ENCODE assay signal across 8 mouse cellular contexts in genomic region chr9:44485105-44485515, GRCm38 (mm10). TPM values are rescaled to one million over a fixed set of nuclear protein-coding genes. Genes with fewer than 3 reads are reported as not detected.
DNase-seq lines count a peak whose midpoint lies in the region; ATAC-seq and TF ChIP-seq lines count a peak whose summit lies in the region.

No protein-coding gene starts in this region.

- no peak overlapping the region; the same call in 1 of the 2 replicates for H3K27ac ChIP-seq in spleen, adult 2 months (ENCODE audit: insufficient read depth, low read length)
- H3K27ac ChIP-seq in limb, embryonic 15.5 days, result peak overlapping the region; percentile 99
- H3K27ac ChIP-seq in stomach, postnatal 0 days (replicated peaks), result peak overlapping the region; percentile 98

- TF ChIP-seq CTCF in spleen, adult 2 months (IDR thresholded peaks at IDR 0.05; ENCODE audit: extremely low read depth, insufficient read depth, insufficient read length, insufficient replicate concordance), result no peak
- no peak for TF ChIP-seq CTCF in stomach, postnatal 0 days (IDR thresholded peaks at IDR 0.05; ENCODE audit: low read depth)

- H3K36me3 ChIP-seq in spleen, adult 2 months (ENCODE audit: control insufficient read depth, insufficient read depth, low read length), result no peaks in the 10 kb centered on the region
- no peaks in the 10 kb centered on the region for H3K36me3 ChIP-seq in limb, embryonic 15.5 days
- H3K36me3 ChIP-seq in stomach, postnatal 0 days (ENCODE audit: control insufficient read depth, insufficient read depth, low read length), result no peaks in the 10 kb centered on the region

- 78% methylated on average over 6 of the region's 6 CpGs for WGBS in spleen, adult 2 months
- WGBS in limb, embryonic 15.5 days, result 18% methylated on average over 6 of the region's 6 CpGs
- WGBS in stomach, postnatal 0 days, result 14% methylated on average over 6 of the region's 6 CpGs

- 0 out of 2 replicates have a peak overlapping the region, but pooled peaks have one; percentile 7 for H3K4me3 ChIP-seq in spleen, adult 2 months (ENCODE audit: extremely low read depth, insufficient read depth, insufficient read length)
- peak overlapping the region; percentile 98 for H3K4me3 ChIP-seq in limb, embryonic 15.5 days
- H3K4me3 ChIP-seq in stomach, postnatal 0 days (ENCODE audit: low read depth, low read length), result peak overlapping the region; percentile 99

- no peak for TF ChIP-seq POLR2A in spleen, adult 2 months (IDR thresholded peaks at IDR 0.05; ENCODE audit: low read depth, low read length)

- peak; percentile 50 for DNase-seq in cerebellum, adult 11-12 months
- no peak for DNase-seq in cerebellum, adult 11 months
- DNase-seq in spleen, adult 2 months (ENCODE audit: low read depth in 1 of 2, low spot score in 2 of 2), result no peak
- DNase-seq in spleen, postnatal 4 days (ENCODE audit: low spot score in 2 of 2), result no peak
- no peak for DNase-seq in stomach, postnatal 0 days (ENCODE audit: low spot score)
- no peak for DNase-seq in embryo, embryonic 9.5 days (ENCODE audit: extremely low spot score)
- DNase-seq in frontal cortex, postnatal 10 days (ENCODE audit: low spot score in 2 of 2), result no peak

- H3K27me3 ChIP-seq in spleen, adult 2 months (ENCODE audit: control insufficient read depth, insufficient read depth, low read length), result no peaks in the 10 kb centered on the region
- no peaks in the 10 kb centered on the region for H3K27me3 ChIP-seq in limb, embryonic 15.5 days
- no peaks in the 10 kb centered on the region for H3K27me3 ChIP-seq in stomach, postnatal 0 days (ENCODE audit: control insufficient read depth, insufficient read depth, low read length)

- peak overlapping the region; percentile 24 for H3K9ac ChIP-seq in limb, embryonic 15.5 days
- H3K9ac ChIP-seq in stomach, postnatal 0 days (ENCODE audit: low read length), result peak overlapping the region; percentile 60

- no peak for ATAC-seq in limb, embryonic 15.5 days (ENCODE audit: insufficient number of reproducible peaks, low FRiP score, low TSS enrichment, low read depth)
- no peak for ATAC-seq in stomach, postnatal 0 days (ENCODE audit: low FRiP score, low TSS enrichment)

- peaks cover 26% of the 10 kb centered on the region for H3K4me1 ChIP-seq in spleen, adult 2 months (ENCODE audit: control insufficient read depth, insufficient read depth, insufficient read length)
- H3K4me1 ChIP-seq in limb, embryonic 15.5 days, result peaks cover 76% of the 10 kb centered on the region
- H3K4me1 ChIP-seq in stomach, postnatal 0 days (replicated peaks; ENCODE audit: control insufficient read depth, insufficient read depth), result peaks cover 35% of the 10 kb centered on the region

- no peak for TF ChIP-seq EP300 in stomach, postnatal 0 days (optimal IDR thresholded peaks at IDR 0.05)

- H3K9me3 ChIP-seq in limb, embryonic 15.5 days, result no peaks in the 10 kb centered on the region
- H3K9me3 ChIP-seq in stomach, postnatal 0 days (ENCODE audit: control insufficient read depth, low read length), result no peaks in the 10 kb centered on the region

- H3K4me2 ChIP-seq in limb, embryonic 15.5 days, result peak overlapping the region; percentile 81
- H3K4me2 ChIP-seq in stomach, postnatal 0 days (replicated peaks; ENCODE audit: low read depth), result peak overlapping the region; percentile 77

RNA-seq across cellular contexts. Expression of gene Bcl9l, which starts 2.5 kb away (rescaled TPM):
- 42.2 and 50.3 TPM in 2 replicates for polyA plus RNA-seq in spleen, adult 2 months (2012; rRNA removed)
- polyA plus RNA-seq in limb, embryonic 15.5 days (2015; fragmentation: Nextera tagmentation; extraction: Ambion mirVana), result 16.8 and 18.5 TPM in 2 replicates
- 5.2 and 6.1 TPM in 2 replicates for polyA plus RNA-seq in stomach, postnatal 0 days (2015; fragmentation: Nextera tagmentation; extraction: Ambion mirVana)

RNA-seq across cellular contexts. Expression of gene Upk2, which starts 30.3 kb away (rescaled TPM):
- polyA plus RNA-seq in spleen, adult 2 months (2012; rRNA removed), result not detected in 2 replicates
- 0.37 and 0.45 TPM in 2 replicates for polyA plus RNA-seq in limb, embryonic 15.5 days (2015; fragmentation: Nextera tagmentation; extraction: Ambion mirVana)
- polyA plus RNA-seq in stomach, postnatal 0 days (2015; fragmentation: Nextera tagmentation; extraction: Ambion mirVana), result 5.4 and 7.0 TPM in 2 replicates

RNA-seq across cellular contexts. Expression of gene Foxr1, which starts 44.2 kb away (rescaled TPM):
- polyA plus RNA-seq in spleen, adult 2 months (2012; rRNA removed), result 0.09 and 0.15 TPM in 2 replicates
- not detected in 2 replicates for polyA plus RNA-seq in limb, embryonic 15.5 days (2015; fragmentation: Nextera tagmentation; extraction: Ambion mirVana)
- polyA plus RNA-seq in stomach, postnatal 0 days (2015; fragmentation: Nextera tagmentation; extraction: Ambion mirVana), result 0.05 TPM in 1 of 2 replicates, not detected in the other

Comparison
In these comparisons a context has a peak if more than half of its experiments do, and no peak if none do; other contexts are left out.
1. H3K4me3 ChIP-seq: peak in every context shown above with its lines; median percentile 99 in stomach, postnatal 0 days; 98 in limb, embryonic 15.5 days; 7 in spleen, adult 2 months.